Mouse (Mus musculus) kidney, adult 2 months (tissue): ENCODE data around the gene Fam124a.

Experiments
- CTCF ChIP-seq: fragments of 200-500 bp; conservative IDR thresholded peaks from 2 replicates; pipeline ENCODE4 v1.5.1; 2011; ENCODE audit warnings: low read depth, mild to moderate bottlenecking, control low read depth, low read length, moderate library complexity, mixed read lengths; ENCODE audit not compliant: insufficient read depth, insufficient read length
- POLR2A ChIP-seq: fragments of 200-500 bp; IDR thresholded peaks from one replicate; pipeline ENCODE4 v1.6.1; 2011; ENCODE audit warnings: low read depth, low read length, control low read depth

DNA sequence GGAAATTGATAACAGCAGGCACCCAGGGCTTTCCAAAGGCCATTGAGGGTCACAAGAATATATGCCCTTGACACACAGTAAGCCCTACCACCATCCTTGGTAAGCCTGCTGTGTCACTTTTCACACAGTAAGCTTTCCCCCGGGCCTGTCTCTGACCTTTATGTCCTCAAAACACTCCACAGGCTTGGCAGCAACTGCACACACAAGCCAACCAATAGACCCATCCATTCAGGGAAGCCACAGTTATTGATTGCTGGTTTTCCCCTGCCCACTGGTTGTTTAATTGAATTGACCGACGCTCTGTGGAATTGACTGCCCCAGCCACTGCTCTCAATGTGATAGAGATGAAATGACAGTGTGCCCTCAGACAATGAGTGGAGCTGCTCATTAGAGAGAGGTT lies 49.3 kb upstream of the Fam124a start:
- TF ChIP-seq CTCF: no peak
- TF ChIP-seq POLR2A: no peak
